Mouse (Mus musculus) right cerebral cortex, adult 18-20 months (tissue): Measurements from ENCODE around the gene Lcmt1.

Experiments
- DNase-seq: peaks from one replicate; pipeline ENCODE4 v3.0.0; 2022; ENCODE audit warnings: mixed read lengths

The Lcmt1 gene

DNA sequence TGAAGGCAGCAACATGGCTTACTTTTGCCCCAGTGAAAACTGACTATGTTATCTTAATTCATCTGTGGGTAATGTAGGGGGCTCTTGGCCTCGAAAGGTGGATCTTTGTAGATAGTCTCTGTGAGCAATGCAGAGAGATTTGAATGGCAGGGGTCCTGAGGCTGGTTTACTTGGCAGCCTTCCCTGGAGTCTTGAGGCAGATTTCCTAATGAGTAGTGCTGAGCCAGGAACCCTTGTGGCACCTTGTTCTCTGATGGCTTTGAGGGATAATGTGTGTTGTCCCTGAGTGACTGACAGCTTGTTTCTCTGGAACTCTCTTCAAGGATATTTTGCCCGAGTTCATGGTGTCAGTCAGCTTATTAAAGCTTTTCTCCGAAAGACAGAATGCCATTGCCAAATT is 31.5 kb downstream of the Lcmt1 start:
- DNase-seq = no peak

DNA sequence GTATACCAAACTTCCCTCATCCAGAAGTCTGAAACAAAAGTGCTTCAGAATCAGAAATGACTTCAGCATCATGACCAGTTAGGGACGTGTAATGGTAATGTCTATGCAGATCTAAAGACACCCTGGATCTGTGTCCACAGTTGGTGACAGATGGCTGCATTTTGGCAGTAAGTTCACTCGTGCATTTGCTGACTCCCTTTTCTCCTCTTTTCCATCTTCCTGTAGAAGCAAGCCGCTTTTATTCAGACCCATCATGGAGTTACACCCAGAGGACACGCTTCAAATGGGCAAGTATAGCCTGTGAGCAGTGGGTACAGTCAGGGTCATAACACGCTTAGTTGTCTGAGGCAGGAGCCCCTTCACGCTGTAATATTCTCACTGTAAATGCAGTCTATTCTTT is 34.6 kb downstream of the Lcmt1 start:
- no peak for DNase-seq

DNA sequence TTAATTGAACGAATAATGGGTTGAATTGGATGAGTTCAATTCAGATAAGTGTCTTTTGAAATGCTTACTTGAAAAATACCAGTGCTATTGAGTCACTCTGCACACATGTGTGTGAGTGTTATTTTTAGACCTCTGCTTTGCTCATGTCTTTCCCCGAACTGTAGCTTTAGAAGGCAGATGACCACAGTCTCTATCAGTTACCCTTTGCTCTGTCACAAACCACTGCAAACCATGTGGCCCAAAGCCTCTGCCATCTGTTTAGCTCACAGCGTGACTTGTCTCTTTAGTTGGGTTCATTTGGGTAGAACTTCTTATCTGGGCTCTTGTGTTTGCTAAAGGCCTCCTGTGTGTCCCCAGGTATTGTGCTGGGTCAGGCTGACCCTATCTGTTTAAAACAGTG is 36.0 kb downstream of the Lcmt1 start:
- no peak for DNase-seq

DNA sequence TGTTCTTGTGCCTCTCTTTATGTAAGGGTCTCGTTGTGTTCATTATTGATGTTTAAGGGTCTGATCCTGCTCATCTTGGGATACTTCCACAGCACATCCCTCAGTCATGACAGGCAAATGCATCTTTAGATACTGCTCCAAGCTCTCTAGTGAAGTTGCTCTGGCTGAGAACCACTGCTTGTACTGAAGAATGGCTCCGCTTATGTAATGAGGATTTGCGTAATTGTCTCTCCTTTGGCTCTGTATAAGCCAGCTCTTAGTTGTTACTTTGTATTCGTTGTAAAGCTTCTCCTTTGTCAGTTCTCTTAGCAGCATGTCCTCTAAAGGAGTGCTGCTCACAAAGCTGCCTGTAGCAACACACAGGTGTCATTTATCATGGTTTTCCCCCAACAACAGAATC is 37.4 kb downstream of the Lcmt1 start:
- DNase-seq = no peak

GRCm38 (mm10) chr7:123410502-123410901 is 40.9 kb downstream of the Lcmt1 start:
- no peak for DNase-seq

DNA sequence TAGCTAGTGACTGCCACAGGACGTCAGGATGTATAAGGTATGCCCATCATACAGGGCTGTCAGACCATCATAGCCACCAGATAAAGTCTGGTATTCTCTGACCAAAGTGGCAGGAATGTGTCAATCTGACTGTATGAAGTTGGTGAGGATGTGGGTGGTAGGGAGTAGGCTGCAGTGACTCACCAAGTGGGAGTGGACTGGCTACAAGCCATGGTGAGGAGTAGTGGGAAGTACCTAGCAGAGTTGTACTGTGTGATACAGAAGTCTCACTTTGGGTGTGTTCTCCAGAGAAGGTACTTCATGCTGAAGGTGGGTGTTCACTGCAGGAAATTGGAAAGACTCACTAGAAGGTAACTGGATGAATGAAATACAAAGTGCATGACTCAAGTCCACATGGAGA is 41.5 kb downstream of the Lcmt1 start:
- peak; percentile 85 for DNase-seq

DNA sequence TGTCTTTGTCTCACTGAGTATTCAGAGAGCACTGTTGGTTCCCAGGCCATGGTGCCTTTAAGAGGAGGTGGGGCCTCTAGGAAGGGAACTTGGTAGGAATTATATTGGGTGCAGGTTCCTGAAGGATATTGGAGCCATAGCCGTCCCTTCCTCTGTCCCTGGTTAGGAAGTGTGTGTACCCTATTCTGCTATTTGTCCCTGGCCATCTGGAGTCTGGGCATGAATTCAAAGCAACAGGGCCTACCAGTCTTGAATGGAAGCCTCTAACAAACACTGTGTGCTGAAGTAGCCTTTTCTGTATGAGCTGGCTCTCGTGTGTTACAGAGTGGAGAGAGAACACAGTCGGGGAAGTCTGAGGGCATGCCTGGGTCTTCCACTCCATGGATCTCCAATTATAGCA is 42.6 kb downstream of the Lcmt1 start:
- no peak for DNase-seq

DNA sequence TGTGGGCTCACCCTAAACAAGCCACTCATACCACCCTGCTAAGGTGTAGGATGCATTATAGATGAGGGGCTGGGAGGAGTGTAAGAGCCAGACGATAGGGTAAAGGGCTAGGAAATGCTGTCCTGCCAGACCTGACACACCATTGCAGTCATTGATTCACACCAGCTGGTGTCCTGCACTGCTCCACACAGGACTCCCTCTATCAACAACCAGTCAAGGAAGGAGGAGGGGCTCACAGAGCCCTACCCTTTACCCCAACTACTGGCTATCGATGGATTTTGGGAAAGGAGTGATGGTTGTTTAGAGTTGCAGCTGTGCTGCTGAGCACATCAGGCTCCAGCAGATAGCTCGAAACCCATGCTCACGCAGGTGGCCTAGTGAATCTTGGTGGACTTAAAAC is 47.2 kb downstream of the Lcmt1 start:
- no peak for DNase-seq

- DNase-seq = no peak
These were observed 48.1 kb downstream of the Lcmt1 start for GRCm38 (mm10) chr7:123417661-123418060.

GRCm38 (mm10) chr7:123419984-123420383 is 50.4 kb downstream of the Lcmt1 start:
- DNase-seq = no peak

- DNase-seq = no peak
These were observed 52.4 kb downstream of the Lcmt1 start for GRCm38 (mm10) chr7:123421958-123422357.

DNA sequence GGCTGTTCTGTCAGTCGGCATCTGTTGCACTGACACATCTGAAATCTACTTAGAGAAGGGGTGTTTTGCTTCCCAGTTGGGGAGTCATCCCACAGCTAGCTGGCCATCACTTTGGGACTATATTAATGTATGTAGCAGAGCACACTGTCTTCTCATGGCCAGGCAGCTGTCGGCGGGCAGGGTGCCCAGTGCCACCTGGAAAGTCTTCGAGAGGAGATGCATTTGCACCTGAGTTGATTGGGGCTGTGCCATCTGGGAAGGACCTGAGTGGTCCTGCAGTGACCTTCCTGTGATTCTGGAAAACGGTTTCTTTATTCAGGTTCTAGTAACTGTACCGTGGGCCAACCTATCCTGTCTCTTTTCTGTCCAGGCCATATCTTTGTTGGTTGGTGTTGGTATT is 54.7 kb downstream of the Lcmt1 start:
- no peak for DNase-seq

GRCm38 (mm10) chr7:123425134-123425757 is 55.7 kb downstream of the Lcmt1 start:
- no peak for DNase-seq

DNA sequence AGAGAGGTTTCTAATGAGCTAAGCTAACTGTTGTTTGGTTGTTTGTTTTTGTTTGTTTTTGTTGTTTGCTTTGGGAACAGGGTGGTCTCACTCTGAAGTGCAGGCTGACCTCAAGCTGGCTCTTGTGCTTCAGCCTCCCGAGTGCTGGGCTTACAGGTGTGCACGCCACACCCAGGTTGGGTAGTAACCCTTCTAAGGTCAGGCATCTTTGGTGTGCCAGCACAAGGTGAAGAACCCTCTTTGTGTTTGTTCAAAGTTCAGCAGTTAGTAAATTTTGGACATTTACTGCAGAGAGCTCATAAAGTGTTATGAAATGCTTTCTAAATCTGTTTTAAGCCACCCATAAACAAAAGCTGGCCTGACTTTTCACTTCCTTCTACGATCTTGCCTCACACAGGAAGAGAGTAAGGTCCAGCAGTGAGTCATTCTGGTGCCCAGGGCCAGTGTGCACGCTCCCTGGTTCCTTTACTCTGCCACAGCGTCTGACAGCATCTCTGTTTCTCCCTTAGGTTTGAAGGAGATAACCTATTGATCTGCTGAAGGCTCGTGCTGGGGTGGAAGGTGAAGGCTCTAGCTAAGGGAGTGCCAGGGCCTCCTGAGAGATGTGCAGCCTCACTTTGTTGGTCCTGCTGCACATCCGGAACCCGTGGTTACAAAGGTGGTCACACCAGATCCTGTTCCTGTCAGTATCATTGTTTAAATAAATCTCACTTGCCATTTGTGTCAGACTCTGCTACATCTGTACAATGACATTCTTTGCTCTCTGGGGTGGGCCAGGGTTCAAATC is 60.2 kb downstream of the Lcmt1 start:
- no peak for DNase-seq

GRCm38 (mm10) chr7:123430411-123430705 is 60.8 kb downstream of the Lcmt1 start:
- no peak for DNase-seq

DNA sequence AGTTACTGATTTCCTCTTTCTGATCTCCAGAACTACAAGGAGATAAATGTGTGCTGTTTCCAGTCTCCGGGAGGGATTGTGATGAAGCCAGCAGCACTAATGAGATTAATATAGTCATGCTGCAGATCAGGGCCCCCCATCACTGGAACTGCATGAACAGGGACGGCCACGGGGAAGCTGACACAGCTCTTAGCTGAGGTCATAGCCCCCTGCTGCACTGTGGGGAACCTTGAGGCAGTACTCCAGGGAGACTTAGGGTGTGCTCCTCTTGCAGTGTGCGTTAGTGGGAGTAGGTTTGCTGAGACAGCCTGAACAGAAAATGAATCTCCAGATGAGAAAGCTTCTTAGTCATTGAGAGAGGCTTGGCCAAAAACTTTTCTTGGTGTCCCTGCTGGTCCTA is 61.6 kb downstream of the Lcmt1 start:
- no peak for DNase-seq

DNA sequence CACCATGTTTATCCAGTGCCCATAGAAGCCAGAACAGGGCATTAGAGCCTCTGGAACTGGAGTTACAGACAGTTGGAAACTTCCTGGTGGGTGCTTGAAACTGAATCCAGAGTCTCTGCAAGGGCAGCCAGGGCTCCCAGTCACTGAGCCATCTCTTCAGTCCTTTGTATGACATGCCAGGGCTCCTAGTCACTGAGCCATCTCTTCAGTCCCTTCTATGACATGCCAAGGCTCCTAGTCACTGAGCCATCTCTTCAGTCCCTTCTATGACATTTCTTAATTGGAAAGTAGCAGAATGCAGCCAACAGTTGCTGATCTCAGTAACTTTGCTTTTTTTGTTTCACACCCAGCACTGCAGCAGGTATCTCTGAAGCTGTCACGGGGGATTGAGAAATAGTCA is 72.5 kb downstream of the Lcmt1 start:
- no peak for DNase-seq

GRCm38 (mm10) chr7:123448794-123449193 is 79.2 kb downstream of the Lcmt1 start:
- no peak for DNase-seq

DNA sequence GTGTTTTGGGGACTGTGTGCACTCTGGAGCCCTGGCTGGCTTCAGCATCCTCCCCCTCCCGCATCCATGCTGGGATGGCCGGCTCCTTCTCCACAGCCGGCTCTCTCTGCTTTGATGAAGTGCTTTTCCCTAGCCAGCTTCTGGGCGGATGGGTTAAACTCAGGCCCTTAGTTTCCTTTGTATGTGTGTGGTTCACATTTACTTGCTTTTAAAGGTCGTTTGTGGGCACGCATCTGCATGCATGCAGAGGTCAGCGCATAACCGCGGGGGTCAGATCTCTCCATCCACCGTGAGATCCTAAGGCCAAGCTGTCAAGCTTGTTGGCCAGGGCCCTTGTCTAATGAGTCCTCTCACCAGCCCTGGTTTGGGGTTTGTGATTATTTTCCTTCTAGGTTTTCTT is 80.1 kb downstream of the Lcmt1 start:
- DNase-seq = no peak

DNA sequence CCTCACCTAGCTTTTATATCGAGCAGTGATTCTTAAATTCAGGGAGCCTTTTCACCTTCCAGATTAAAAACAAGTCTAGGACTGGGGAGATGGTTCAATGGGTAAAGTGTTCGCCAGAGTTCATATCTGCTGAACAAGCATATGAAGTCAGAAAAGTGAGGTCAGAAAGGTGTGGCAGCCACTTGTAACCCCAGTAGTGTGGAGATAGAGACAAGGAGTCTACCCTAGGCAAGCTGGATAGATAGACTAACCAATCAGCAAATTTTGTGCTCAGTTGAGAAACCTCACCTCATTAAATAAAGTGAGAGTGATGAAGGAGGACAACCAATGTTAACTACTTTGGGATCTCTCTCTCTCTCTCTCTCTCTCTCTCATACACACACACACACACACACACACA is 80.9 kb downstream of the Lcmt1 start:
- no peak for DNase-seq

GRCm38 (mm10) chr7:123452551-123452950 is 83.0 kb downstream of the Lcmt1 start:
- no peak for DNase-seq

GRCm38 (mm10) chr7:123453066-123453465 is 83.5 kb downstream of the Lcmt1 start:
- no peak for DNase-seq

DNA sequence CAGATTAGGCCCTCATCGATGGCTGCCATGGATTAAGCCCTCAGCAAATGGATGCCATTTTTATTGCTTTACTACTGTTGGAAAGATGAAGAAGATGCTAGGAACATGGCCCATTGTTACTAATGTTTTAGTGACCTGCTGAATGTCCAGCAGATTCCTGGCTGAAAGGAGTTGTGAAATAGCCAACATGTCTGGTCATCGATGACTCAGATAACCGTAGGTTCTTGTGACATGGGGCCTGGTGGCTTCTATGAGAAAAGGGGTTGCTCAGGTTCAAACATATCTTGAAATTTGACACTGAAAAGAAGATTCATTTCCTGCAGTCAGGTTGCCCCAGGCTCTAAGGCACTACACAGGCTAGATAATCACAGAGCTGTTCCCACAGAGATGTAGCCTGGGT is 85.5 kb downstream of the Lcmt1 start:
- DNase-seq = no peak

DNA sequence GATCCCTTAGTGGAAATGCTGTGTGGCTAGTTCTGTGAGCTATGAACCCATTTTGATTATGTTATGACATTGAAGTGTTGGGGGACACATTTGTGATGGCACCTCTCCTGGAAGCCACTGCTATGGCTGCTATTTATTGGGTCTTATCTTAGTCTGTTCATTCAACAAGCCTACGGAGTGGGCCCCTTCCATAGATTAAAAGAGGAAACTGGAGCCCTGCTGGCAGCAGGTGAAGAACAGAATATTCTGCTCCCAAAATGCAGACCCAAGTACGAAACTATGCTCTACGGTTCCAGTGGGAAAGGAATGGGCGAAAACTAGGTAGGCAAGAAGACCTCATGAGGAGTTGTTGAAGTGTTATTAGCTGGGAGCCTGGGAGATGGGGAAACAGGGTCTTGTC is 88.7 kb downstream of the Lcmt1 start:
- DNase-seq = no peak

- no peak for DNase-seq
These were observed 89.7 kb downstream of the Lcmt1 start for GRCm38 (mm10) chr7:123459247-123459646.
